Mouse (Mus musculus): Measurements from ENCODE around the gene Cnot10.

The Cnot10 gene

DNA sequence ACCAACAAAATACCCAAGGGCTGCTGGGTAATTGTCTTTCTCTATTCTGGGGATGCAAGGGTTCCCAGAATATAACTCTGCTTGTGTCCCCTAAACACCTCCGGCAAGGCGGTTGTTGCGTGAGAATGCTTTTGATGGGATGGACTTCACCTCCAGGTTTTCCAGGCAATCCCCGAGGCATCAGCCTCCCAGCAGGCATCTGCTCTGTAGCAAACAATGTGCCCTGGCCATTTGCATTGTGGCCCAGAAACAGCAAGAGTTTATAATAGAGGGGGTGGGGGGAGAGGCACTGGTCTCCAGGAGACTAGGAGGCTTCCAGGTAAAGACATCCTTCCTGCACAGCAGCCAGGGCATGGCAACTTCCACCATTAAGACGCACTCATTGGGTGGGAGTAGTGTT, 90.9 kb downstream of the Cnot10 start:
- no peak for DNase-seq (ENCODE audit: low spot score in 2 of 2)

DNA sequence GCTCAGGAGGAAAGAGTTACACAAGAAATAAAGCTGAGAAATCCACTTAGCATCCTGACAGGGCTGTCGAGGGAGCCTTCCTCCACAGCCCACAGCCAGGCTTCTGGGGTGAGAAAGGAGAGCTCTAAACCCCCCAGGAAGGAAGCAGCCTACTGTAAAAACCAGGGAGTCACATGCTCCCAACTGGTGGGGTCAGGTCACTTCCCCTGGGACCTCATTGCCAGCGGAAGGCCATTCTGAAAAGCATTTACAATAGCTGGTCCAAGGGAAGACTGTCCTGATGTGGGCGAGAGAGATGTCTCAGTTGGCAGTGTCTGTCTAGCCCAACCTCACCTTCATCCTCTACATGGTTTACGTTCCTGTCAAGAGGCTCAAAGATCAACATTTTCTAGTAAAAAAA, 91.5 kb downstream of the Cnot10 start:
- DNase-seq (ENCODE audit: low spot score in 2 of 2), result no peak

DNA sequence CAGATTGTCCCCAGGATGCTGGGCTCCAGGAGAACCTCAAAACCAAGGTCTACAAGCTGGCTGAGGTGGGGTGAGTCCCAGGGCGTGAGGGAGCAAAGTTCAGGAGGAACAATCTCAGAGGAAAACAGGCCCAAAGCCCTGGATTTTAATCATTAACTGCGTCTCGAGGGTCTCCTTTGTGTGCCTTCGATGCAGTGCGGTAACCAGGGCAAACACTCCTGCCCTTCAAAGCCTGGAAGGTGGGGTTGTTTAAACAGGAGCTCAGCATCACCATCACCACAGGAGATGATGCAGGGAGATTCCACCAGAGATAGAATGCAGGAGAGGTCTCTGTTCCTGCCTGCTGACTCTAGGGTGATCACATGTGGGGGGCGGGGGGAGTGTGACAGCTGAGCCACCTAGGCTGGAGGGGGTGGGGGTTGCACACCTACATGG, 92.3 kb downstream of the Cnot10 start:
- DNase-seq (ENCODE audit: low spot score in 2 of 2), result no peak

DNA sequence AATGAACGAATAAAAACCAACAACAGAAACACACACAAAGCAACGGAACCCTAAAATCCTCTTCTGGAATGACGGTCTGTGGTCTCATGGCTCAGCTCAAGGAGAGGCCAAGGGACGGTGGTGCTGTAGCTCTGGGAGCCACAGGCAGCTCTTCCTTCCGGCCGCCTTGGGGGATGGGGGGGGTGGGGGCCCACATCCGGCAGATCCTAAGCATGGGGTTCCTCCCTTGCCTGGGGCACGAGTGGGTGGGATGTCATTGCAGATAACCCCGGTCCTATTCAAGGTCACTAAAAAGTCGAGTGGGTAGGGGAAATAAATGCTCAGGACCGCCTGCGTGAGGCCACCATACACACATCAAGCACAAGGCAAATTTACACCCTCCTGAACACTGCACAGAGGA, 93.2 kb downstream of the Cnot10 start:
- no peak for DNase-seq (ENCODE audit: low spot score in 2 of 2)

DNA sequence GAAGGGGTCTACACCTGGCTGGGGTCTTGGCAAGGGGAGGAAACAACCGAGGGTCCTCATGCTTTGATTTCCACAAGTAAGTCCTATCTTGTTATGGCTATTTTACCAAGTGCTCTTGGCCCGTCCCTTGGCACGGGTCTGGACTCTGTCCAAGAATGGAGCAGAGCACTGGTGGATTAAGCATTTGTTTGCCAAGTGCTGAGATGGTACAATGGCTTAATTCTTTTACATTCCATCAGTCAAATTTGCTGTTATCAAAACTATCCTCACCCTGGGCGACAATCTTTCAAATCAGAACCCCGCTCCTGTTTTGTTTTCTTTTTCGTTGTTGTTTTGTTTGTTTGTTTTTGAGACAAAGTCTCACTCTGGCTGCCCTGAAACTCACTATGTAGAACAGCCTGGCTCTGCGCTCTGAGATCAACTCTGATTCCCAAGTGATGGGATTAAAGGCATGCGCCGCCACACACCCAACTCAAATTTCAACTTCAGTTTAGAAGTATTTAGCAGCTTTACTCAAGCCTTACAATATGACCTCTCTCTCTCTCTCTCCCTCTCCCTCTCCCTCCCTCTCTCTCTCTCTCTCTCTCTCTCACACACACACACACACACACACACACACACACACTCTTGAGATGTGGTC, 95.1 kb downstream of the Cnot10 start:
- DNase-seq (ENCODE audit: low spot score in 2 of 2), result no peak

DNA sequence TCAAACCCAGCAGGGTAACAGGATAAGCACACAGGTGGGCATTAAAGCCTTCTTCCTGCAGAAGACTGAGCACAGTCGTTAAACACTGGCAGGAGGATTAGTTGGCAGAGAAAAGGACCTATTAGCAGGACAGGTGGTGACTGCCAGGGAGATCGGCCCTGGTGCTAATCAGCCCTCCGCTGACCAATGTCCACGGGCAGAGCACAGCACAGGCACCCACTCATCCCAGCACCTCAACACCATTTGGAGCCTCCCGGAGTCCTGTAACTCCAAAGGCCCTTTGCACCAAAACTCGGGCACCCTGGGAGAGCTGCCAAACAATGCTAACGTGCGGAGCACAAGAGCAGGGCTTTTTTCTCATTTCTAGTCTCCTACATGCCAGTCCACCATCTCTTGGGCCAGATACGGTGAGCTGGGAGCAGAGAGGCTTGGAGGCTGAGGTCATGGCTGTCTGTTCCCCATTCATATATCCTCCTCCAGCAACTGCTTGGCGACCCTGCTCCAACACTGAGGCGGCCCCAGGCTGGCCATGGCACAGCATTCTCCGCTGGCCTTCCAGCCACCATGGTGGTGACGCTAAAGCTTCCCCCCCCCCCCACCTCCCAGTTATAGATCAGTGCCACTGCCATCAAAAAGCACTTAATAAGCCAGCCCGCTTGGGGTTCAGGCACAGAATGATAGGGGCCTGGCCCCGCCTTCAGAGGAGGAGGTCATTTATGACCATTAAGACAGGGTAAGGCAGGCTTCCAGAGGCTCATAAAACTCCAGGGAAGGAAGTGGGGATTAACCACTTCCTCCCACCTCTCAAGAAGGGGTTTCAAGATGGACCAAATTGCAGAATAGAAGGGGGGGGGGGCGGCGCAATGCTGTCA, 95.9 kb downstream of the Cnot10 start:
- DNase-seq (ENCODE audit: low spot score in 2 of 2), result no peak

DNA sequence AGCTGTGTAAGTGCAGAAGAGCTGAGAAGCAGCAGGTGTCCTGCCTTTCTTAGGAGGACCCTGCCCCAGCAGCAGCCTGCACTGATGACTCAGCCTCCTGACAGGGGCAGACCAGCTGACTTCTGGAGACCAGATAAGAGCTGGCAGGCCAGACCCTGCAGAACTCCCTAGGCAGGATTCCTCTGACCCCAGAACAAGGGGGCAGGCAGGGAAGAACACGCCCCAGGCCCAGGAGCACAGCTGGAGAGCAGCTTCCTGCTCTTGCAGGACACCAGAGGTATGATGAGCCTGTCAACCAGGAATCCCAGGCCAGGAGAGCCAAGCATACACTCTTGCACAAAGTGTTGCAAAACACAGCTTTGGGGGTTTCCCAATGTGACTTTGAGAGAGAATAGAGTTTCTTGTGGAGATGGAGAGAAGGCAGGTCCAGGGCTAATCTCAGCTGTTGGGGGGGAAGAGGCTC, 98.7 kb downstream of the Cnot10 start:
- DNase-seq (ENCODE audit: low spot score in 2 of 2), result no peak

DNA sequence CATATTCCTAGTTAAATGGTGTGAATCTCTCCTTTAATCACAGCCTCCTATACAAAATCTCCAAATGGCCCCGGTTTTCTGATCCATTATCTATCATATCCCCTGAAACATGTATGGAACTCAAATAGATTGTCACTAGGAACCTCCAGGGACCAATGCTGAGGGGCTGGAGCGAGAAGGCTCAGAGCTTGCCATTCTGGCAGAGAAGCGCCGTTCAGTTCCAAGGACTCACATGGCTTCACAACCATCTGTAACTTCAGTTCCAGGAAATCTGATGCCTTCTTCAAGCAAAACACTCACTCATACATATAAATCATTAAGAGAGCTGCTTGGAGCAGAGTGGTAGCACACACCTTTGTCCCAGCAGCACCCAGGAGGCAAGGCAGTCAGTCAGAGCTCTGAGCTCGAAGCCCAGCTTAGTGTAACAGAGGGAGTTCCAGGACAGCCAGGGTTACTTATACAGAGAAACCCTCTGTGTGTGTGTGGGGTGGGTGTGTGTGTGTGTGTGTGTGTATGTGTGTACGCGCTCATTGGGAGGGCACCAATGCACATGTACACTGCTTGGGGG, 100.9 kb downstream of the Cnot10 start:
- DNase-seq (ENCODE audit: low spot score in 2 of 2), result no peak

DNA sequence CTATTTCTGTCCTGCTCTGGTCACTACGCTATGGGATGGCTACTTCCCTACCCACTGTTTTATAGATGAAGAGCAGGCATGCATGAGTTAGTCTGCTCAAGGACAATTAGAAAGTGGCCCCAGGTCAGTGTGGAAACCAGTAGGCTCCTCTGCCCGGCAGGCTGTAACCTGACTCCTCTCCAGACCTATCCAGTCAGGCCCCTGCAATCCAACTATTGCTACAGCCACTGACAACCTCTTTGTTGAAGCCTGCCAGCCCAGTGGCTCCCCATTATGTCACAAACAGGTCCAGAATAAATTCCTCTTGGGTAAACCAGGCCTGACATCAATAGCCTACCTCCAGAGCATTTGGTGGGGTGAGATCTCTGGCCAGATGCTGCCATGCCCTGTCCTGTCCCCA, 103.4 kb downstream of the Cnot10 start:
- no peak for DNase-seq (ENCODE audit: low spot score in 2 of 2)

Data from right cerebral cortex, adult 2 months (tissue).